Mouse (Mus musculus) thymus, postnatal 0 days (tissue): ENCODE data around the gene Pde1b. TPM values are rescaled to one million over a fixed set of nuclear protein-coding genes. Genes with fewer than 3 reads are reported as not detected.

ENCODE experiments used
- DNase-seq: peaks from one replicate; pipeline ENCODE4 v3.0.0-alpha.2; 2015; ENCODE audit warnings: low spot score
- polyA plus RNA-seq: library from polyadenylated mRNA; unstranded; fragments of >200 nt; fragmentation: Nextera tagmentation; extraction: Ambion mirVana; gene quantifications from 2 replicates; pipeline ENCODE4 v1.2.1, GENCODE M21; 2015

Pde1b gene
- 2.6 and 3.6 TPM in 2 replicates for polyA plus RNA-seq

GRCm38 (mm10) chr15:103502435-103503250, at the start of gene Pde1b:
Gene Pde1b, plus strand, starts transcription at chr15:103503034.
- peak; percentile 72 for DNase-seq

DNA sequence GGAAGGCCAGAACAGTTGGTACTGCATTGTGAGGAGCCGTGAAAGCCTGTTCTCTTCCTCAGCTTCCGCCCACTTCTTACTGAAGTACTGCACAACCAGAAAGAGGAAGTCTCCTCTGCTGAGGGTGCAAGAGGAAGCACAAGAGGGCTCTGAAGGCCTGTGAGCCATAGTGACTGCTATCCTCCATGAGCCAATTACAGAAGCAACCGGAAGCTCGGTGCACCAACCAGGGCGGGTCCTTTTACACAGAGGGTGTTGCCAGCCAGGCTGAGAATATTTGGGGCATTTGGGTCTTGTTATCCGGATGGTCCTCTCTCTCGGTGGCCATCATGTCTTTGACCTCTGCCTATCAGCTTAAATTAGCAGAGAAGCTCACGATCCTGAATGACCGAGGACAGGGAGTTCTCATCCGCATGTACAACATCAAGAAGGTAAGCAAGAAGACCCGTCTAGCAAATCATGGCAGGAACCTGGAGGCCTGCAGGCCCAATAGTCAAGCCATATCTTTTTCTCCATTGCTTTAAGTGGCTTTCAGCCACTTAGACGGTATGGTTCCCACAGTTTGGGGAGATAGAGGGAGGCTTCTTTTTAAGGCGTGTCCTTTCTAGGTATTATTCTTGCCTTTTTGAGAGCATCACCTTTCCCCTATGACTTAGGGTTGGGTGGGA, 49.1 kb upstream of the Pde1b start, which contains the start of gene Nckap1l:
Gene Nckap1l, plus strand, starts transcription at position 244 of the 668 bp plus-strand sequence.
- peak; percentile 91 for DNase-seq

DNA sequence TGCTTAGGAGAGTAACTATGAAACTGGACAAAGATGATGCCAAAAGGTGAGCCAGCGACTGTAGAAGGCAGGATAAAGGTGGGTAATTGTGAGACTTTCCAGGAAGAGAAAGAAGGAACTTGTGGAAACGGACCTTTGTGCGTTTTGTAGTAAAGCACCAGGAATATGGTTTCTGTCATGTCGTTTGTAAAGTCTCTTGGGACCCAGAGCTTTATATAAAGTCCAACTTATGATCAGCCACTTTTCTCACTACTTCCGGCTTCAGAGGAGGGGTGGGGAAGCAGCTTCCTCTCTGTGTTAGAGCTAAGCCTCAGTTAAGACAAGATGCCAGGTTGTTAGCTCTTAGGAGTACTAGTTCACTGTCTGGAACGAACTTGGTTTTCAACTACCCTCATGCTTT, 48.4 kb upstream of the Pde1b start:
- peak; percentile 29 for DNase-seq

DNA sequence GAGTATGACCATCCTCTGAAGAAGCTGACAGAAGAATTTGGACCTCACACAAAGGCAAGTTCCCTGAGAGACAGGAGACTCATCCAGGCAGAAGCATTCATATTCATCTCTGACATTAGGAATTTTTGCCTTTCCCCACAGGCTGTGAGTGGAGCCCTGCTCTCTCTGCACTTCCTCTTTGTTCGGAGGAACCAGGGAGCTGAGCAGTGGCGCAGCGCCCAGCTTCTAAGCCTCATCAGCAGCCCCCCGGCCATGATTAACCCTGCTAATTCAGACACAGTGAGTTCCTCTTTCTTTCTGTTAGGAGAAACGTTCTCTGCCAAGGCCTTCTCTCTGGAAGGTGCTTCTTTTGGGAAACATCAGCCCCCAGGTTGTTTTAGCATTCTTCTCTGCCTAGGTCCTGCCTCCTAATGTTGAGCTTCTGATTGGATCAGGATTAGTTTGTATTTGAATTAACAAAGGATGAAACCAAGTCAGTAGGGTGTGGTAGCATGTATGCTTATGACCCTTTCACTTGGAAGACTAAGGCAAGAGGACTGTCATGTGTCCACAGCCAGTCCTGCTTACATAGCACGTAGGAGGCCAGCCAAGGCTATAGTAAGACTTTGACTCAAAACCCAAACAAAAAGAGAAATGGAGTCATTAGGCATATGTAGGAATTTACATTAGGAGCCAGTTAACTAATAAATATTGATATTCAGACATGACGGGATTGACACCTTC, 40.1 kb upstream of the Pde1b start:
- no peak for DNase-seq

DNA sequence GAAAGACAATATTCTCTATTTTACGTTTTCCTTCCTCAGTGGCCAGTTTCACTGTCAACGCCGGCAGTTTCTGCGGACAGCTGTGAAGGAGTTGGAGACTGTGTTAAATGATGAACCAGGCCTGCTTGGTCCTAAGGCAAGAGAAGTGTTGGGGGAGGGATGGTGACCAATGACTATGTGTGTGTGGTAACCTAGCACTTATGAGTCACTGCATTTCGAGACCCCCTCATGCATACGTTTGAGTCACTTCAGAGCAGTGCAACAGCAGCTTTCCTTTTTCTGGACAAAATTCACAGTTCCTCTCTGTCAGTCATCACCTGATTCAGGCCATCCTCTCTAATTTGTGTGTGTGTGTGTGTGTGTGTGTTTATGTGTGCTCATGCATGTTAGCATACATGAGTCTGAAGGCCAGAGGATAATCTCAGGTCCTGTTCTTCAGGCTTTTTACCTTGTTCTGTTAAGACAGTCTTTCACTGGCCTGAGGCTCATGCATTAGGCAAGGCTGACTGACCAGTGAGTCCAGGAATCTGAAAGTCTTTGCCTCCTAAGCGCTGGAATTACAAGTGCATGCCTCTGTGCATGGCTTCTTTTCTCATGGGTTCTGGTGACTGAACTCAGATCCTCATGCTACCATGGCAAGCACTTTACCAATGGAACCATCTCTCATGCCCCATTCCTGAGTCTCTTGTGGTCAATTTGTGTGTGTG, 31.2 kb upstream of the Pde1b start:
- DNase-seq = no peak

GRCm38 (mm10) chr15:103472265-103472664, 30.6 kb upstream of the Pde1b start:
- DNase-seq = no peak

DNA sequence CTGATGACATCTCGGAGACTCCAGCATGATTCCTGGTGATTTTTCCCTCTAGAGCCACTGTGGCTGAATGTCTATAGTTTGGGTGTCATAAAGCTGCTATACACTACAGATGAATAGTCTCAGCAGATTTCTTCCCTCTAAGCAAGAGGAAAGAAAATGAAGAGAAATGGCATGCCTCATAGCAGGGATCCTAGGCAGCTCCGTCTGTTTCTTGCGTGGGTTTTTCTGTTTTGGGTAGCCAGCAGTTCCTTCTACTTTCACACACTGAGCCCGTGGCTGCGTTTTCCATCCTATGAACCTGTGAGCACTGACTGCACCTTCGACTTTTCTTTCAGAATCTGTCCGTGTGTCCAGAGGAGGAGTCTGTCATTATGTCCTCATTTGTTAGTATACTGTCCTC, 29.7 kb upstream of the Pde1b start:
- no peak for DNase-seq

DNA sequence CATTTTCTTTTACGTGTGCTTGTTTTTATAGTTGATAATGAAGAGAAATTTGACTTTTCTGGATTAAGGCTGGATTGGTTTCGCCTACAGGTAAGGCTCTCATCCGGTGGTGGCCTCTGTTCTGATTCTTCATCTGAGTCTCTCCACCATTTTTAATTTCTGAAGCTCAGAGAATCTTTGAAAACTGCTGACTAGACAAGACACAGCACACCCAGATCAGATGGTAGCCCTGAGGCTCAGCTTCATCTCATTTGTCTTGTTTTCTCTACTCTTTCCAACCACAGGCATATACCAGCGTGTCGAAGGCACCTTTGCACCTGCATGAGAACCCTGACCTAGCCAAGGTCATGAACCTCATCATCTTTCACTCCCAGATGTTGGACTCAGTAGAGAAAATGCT, 29.1 kb upstream of the Pde1b start:
- DNase-seq = no peak

GRCm38 (mm10) chr15:103479080-103479606, 23.7 kb upstream of the Pde1b start:
- DNase-seq = no peak

- no peak for DNase-seq
Observed at GRCm38 (mm10) chr15:103480129-103480528, 22.7 kb upstream of the Pde1b start.

DNA sequence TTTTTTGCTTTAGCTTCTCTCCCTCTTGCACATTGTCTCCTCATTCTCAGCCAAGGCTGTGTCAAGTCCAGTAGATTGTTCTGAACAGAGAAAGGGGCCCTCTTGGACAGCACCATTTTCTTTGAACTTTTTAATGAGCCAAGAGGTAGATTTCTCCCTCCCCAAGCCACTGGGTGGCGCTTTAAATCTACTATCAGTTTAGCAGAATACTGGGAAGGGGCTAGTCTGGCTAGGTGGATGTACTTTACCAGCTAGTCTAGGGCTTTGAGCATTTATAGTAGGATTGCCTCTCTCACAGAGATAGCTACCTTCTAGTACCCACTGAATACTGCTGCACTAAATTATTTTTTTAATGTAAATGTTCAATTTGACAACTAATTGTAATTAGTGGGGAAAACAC, 20.3 kb upstream of the Pde1b start:
- no peak for DNase-seq

GRCm38 (mm10) chr15:103484490-103484889, 18.3 kb upstream of the Pde1b start:
- DNase-seq = no peak

GRCm38 (mm10) chr15:103485106-103485505, 17.7 kb upstream of the Pde1b start:
- DNase-seq = no peak

DNA sequence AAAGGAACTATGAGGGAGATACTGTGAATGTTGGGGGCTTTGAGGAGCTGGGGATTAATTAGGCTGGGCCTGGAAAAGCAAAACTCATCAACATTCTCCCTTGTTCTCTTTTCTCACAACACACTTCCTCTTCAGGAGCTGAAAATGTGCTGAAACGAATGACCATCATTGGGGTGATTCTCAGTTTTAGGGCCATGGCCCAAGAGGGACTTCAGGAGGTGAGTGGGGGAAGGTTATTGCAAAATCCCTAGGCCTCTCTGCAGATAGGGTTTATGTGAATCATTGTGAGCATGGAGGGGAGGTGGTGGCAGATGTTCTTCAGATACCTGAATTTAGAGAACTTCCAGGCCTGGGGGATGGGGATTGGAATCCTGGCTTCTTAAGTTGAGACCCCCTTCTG, 16.2 kb upstream of the Pde1b start:
- no peak for DNase-seq

DNA sequence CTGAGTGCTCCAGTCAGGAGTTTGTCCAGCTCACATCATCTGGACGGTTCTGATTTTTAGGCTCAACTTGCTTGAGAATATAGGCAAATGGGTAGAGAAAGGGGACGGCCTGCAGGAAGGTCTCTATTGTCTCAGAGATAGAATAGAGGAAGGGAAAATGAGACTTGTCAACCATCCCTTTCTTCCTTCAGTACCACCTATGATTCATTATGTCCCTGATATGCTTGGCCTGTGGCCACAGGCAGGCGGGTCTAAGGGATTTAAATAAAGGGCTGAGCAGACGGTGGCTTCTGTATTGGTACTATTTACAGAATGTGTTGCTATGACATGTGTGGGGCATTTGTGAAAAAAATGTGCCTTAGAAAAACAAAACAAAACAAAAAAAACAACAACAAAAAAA, 14.5 kb upstream of the Pde1b start:
- no peak for DNase-seq

GRCm38 (mm10) chr15:103496204-103497140, 6.4 kb upstream of the Pde1b start:
- DNase-seq = no peak

DNA sequence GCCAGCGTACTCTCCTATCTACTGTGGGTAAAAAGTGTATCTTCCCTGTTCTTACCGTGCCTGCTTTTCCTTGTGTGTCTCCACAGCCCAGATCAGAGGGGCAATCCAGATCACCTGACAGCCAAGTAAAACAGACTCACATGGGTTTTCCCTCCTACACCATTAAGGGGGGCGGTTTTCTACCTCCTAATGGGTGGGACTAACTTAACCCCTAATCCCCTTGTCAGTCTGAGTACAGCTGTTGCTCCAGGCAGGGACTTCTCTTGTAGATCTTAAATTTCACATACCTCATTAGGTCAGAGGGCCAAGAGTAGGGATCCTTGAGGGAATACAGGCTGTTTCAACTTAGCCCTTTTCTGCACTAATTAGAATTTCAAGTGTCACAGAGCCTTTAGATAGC, 4.7 kb upstream of the Pde1b start:
- no peak for DNase-seq

DNA sequence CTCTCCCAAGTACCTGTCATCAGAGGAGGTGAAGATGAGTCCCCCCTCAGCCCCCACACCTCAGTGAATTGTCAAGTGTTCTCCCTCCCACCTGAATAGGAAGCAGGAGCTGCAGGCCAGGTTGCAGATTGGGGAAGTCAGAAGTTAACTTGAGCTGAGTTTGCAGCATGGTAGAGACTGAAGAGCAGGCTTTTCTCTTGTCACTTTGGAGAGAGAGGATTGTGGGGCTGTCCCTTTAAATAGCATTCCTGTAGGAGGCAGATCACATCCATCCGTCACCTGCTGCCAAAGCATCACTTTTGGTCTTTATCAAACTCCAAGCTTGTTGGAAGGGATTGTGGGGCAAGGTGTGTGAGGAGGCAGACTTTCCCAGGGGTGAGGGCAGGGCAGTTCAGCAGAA, 2.1 kb upstream of the Pde1b start:
- DNase-seq = no peak

- DNase-seq = no peak
Observed at GRCm38 (mm10) chr15:103501186-103501585, 1.6 kb upstream of the Pde1b start.

DNA sequence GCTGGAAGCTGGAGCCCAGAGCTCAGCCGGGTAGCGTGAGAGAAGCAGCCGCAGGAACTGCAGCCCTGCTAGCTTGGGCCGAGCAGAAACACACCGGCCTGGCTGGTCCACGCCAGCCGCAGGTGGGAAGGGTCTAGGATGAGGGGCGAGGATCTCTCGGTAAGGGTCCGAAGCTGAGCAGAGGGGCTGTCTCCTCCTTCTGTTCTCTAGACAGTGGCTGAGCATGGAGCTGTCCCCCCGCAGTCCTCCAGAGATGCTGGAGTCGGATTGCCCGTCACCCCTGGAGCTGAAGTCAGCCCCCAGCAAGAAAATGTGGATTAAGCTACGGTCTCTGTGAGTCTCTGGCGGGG, 392 bp downstream of the Pde1b start:
- DNase-seq = no peak
